Mouse (Mus musculus) CH12F3 (cell line): ENCODE data around the gene Mob3a.

Experiments
- in situ Hi-C: fragments of 300-500 bp; cut with MboI; formaldehyde crosslinking; loops from 2 replicates; pipeline ENCODE4 v1.14.3; 2020; ENCODE audit warnings: low sequenced_read_pairs

Gene Mob3a

GRCm38 (mm10) chr10:80700038-80700504, 1.7 kb downstream of the Mob3a start:
- in situ Hi-C loops = no loop called here

GRCm38 (mm10) chr10:80698605-80699004, 3.2 kb downstream of the Mob3a start:
- in situ Hi-C loops = no loop called here

- in situ Hi-C loops = no loop called here
Observed at GRCm38 (mm10) chr10:80697812-80698211, 4.0 kb downstream of the Mob3a start.

- in situ Hi-C loops = no loop called here
Observed at GRCm38 (mm10) chr10:80697393-80697787, 4.4 kb downstream of the Mob3a start.

- in situ Hi-C loops = no loop called here
Observed at GRCm38 (mm10) chr10:80696502-80697392, 5.0 kb downstream of the Mob3a start.

GRCm38 (mm10) chr10:80695801-80696501, 5.8 kb downstream of the Mob3a start:
- in situ Hi-C loops = no loop called here

GRCm38 (mm10) chr10:80695186-80695585, 6.6 kb downstream of the Mob3a start:
- in situ Hi-C loops = no loop called here

- in situ Hi-C loops = no loop called here
Observed at GRCm38 (mm10) chr10:80694159-80694938, 7.4 kb downstream of the Mob3a start.

- in situ Hi-C loops = no loop called here
Observed at GRCm38 (mm10) chr10:80693401-80694045, 8.3 kb downstream of the Mob3a start.

- in situ Hi-C loops = no loop called here
Observed at GRCm38 (mm10) chr10:80692249-80693165, 9.3 kb downstream of the Mob3a start.

GRCm38 (mm10) chr10:80687850-80688249, 13.9 kb downstream of the Mob3a start:
- in situ Hi-C loops = no loop called here

GRCm38 (mm10) chr10:80686617-80687016, 15.2 kb downstream of the Mob3a start:
- in situ Hi-C loops = no loop called here

- in situ Hi-C loops = loop anchor here (5.0 kb wide), 1 partner anchor 108 kb away; the partner anchor contains the start of gene Klf16
Observed at GRCm38 (mm10) chr10:80684984-80685383, 16.8 kb downstream of the Mob3a start.

GRCm38 (mm10) chr10:80684214-80684613, 17.6 kb downstream of the Mob3a start:
- in situ Hi-C loops = loop anchor here (5.0 kb wide), 1 partner anchor 107 kb away; the partner anchor contains the start of gene Klf16

GRCm38 (mm10) chr10:80683647-80684046, 18.1 kb downstream of the Mob3a start:
- in situ Hi-C loops = loop anchor here (5.0 kb wide), 1 partner anchor 106 kb away; the partner anchor contains the start of gene Klf16

- in situ Hi-C loops = loop anchor here (5.0 kb wide), 1 partner anchor 105 kb away; the partner anchor contains the start of gene Klf16
Observed at GRCm38 (mm10) chr10:80682003-80682402, 19.8 kb downstream of the Mob3a start.

- in situ Hi-C loops = loop anchor here (5.0 kb wide), 1 partner anchor 103 kb away; the partner anchor contains the start of gene Klf16
Observed at GRCm38 (mm10) chr10:80680260-80680696, 21.5 kb downstream of the Mob3a start.

- in situ Hi-C loops = loop anchor here (5.0 kb wide), 1 partner anchor 102 kb away; the partner anchor contains the start of gene Klf16
Observed at GRCm38 (mm10) chr10:80679556-80680259, 22.1 kb downstream of the Mob3a start.
